Mouse (Mus musculus) intestine, postnatal 0 days (tissue): ENCODE data around the gene H2-Q7. TPM values are rescaled to one million over a fixed set of nuclear protein-coding genes. Genes with fewer than 3 reads are reported as not detected.
"Not testable (repeated sequence)": the region's sequence is repeated elsewhere in the genome, so short reads cannot be mapped to it uniquely, and the experiment has no call there.

Experiments used
- ATAC-seq: fragments of 200-750 bp; cut with Nextera tagmentation; 2 replicates; pipeline ENCODE4 v1.8.0; 2017; ENCODE audit warnings: mild to moderate bottlenecking, moderate TSS enrichment, moderate library complexity
- H3K27ac ChIP-seq: fragments of 300-500 bp; sonication (generic); 2 replicates; pipeline ENCODE4 v1.5.1; 2014; ENCODE audit warnings: mild to moderate bottlenecking, low read depth, low read length, moderate library complexity
- H3K27me3 ChIP-seq: fragments of 300-500 bp; sonication (generic); replicated peaks from 2 replicates; pipeline ENCODE4 v1.6.1; 2014; ENCODE audit warnings: low read length, mixed read lengths; ENCODE audit not compliant: control insufficient read depth, insufficient read depth
- H3K36me3 ChIP-seq: fragments of 300-500 bp; sonication (generic); 2 replicates; pipeline ENCODE4 v1.6.1; 2014; ENCODE audit warnings: mild to moderate bottlenecking, moderate library complexity; ENCODE audit not compliant: control insufficient read depth, insufficient read depth
- H3K4me1 ChIP-seq: fragments of 300-500 bp; sonication (generic); replicated peaks from 2 replicates; pipeline ENCODE4 v1.6.1; 2014; ENCODE audit warnings: antibody characterized with exemption, low read length, mixed read lengths; ENCODE audit not compliant: control insufficient read depth, insufficient read depth
- H3K4me2 ChIP-seq: fragments of 300-500 bp; sonication (generic); replicated peaks from 2 replicates; pipeline ENCODE4 v1.6.1; 2014; ENCODE audit warnings: low read depth, mild to moderate bottlenecking, moderate library complexity
- H3K4me3 ChIP-seq: fragments of 300-500 bp; sonication (generic); 2 replicates; pipeline ENCODE4 v1.5.1; 2014; ENCODE audit warnings: low read depth, low read length
- H3K9ac ChIP-seq: fragments of 300-500 bp; sonication (generic); 2 replicates; pipeline ENCODE4 v1.6.1; 2014; ENCODE audit warnings: mild to moderate bottlenecking, low read depth, low read length
- H3K9me3 ChIP-seq: fragments of 300-500 bp; sonication (generic); 2 replicates; pipeline ENCODE4 v1.6.1; 2016; ENCODE audit warnings: mixed run types; ENCODE audit not compliant: control insufficient read depth
- CTCF ChIP-seq: sonication (generic); IDR thresholded peaks from 2 replicates; pipeline ENCODE4 v1.5.1; 2016; ENCODE audit warnings: low read depth, mild to moderate bottlenecking, control low read depth, antibody characterized with exemption, moderate library complexity
- WGBS: fragments of 180-500 bp; shearing (Covaris S2); extraction: QIAGEN DNeasy Blood & Tissue Kit; methylation state at CpG from one replicate; pipeline ENCODE4 v1.1.7; 2014; 5-methylcytosine and 5-hydroxymethylcytosine counted together
- polyA plus RNA-seq: library from polyadenylated mRNA; unstranded; fragments of >200 nt; fragmentation: Nextera tagmentation; extraction: Ambion mirVana; gene quantifications from 2 replicates; pipeline ENCODE4 v1.2.1, GENCODE M21; 2015

H2-Q7 gene
- polyA plus RNA-seq, 1 experiment from 2014 or later = 3.6 TPM

GRCm38 (mm10) chr17:35418772-35419171, 20.2 kb upstream of the H2-Q7 start:
- Histone ChIP-seq H3K36me3 (no peaks in the 10 kb centered on the region), H3K9me3 (no peaks in the 10 kb centered on the region), H3K4me2 (no peak overlapping the region), H3K27ac (no peak overlapping the region), H3K9ac (no peak overlapping the region), H3K4me1 (no peaks in the 10 kb centered on the region), H3K27me3 (no peaks in the 10 kb centered on the region), H3K4me3 (no peak overlapping the region)
- no peak for ATAC-seq
- 53% methylated on average over 7 of the region's 7 CpGs for WGBS
- TF ChIP-seq CTCF = no peak

GRCm38 (mm10) chr17:35419564-35419963, 19.4 kb upstream of the H2-Q7 start:
- not testable (repeated sequence) for H3K27ac ChIP-seq, H3K27me3 ChIP-seq, H3K4me3 ChIP-seq, ATAC-seq, H3K9me3 ChIP-seq, H3K4me2 ChIP-seq, H3K9ac ChIP-seq, H3K36me3 ChIP-seq, H3K4me1 ChIP-seq
- 51% methylated on average over 4 of the region's 4 CpGs for WGBS

DNA sequence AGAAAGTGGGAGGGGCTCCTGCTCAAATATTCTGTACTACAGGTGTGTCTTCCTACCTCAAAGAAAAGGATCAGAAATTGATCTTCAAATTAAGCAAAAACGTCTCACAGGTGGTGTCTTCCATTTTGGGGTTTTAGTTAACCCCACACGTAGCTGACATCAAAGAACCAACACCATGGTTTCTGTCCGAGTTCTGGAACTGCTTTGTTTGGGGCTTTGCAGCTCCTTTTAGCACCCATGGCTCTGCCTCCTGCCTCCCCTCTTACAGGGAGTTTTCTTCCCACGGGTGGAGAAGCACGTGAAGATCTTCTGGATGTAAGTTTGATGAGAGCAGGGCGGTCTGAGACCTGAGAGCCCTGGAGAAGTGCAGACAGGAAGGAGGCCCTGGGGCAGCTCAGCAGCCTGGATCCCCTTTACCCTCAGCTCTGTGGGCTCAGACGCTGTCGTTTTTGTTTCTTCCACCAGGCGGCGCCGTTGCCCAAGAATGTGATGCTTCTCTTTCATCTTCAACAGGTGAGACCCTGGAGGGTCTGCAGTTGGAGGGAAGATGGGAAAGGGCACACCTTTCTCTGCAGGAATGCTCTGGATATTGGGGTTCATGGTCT, 18.6 kb upstream of the H2-Q7 start:
- H3K36me3 ChIP-seq, H3K4me1 ChIP-seq, H3K4me3 ChIP-seq, H3K4me2 ChIP-seq, H3K9me3 ChIP-seq, ATAC-seq, H3K9ac ChIP-seq, H3K27me3 ChIP-seq, H3K27ac ChIP-seq: not testable (repeated sequence)
- 17% methylated on average over 11 of the region's 11 CpGs for WGBS
- peak; percentile 80 for TF ChIP-seq CTCF

DNA sequence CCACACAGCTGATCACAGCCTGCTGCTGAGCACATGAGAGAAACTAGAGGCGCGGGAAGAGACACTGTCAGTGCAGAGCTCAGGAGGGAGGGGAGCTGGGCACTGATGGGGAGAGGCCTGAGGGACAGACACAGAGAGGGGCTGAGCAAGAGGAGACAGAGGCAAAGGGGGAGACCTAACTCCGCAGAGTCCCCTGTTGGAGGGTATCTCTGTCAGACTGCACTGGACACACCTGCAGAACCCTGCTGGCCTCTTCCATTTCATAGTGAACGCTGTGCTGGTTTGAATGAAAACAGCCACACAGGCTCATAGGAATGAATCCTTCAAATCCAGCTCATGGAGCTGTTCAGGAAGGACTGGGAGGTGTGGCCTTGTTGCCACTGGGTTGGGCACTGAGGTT, 17.6 kb upstream of the H2-Q7 start:
- not testable (repeated sequence) for ATAC-seq, H3K27ac ChIP-seq, H3K4me2 ChIP-seq, H3K9ac ChIP-seq, H3K4me3 ChIP-seq, H3K36me3 ChIP-seq, H3K27me3 ChIP-seq, H3K9me3 ChIP-seq, H3K4me1 ChIP-seq
- 90% methylated on average over 4 of the region's 4 CpGs for WGBS

DNA sequence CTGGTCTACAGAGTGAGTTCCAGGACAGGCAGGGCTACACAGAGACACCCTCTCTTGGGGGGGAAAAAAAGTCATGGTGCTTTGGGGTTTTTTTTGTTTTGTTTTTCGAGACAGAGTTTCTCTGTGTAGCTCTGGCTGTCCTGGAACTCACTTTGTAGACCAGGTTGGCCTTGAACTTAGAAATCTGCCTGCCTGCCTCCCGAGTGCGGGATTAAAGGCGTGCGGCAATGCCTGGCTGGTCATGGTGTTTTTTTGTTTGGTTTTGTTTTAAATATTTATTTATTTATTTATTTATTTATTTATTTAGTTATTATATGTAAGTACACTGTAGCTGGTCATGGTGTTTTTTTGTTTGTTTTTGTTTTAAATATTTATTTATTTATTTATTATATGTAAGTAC, 16.6 kb upstream of the H2-Q7 start:
- not testable (repeated sequence) for H3K4me3 ChIP-seq, H3K27ac ChIP-seq, H3K27me3 ChIP-seq, H3K9ac ChIP-seq, H3K4me2 ChIP-seq, H3K9me3 ChIP-seq, H3K4me1 ChIP-seq, ATAC-seq, H3K36me3 ChIP-seq
- 89% methylated on average over 5 of the region's 5 CpGs for WGBS

GRCm38 (mm10) chr17:35423131-35423810, 15.7 kb upstream of the H2-Q7 start:
- H3K9ac ChIP-seq, H3K9me3 ChIP-seq, ATAC-seq, H3K27ac ChIP-seq, H3K27me3 ChIP-seq, H3K4me3 ChIP-seq, H3K4me1 ChIP-seq, H3K4me2 ChIP-seq, H3K36me3 ChIP-seq: not testable (repeated sequence)
- WGBS = 63% methylated on average over 3 of the region's 3 CpGs

DNA sequence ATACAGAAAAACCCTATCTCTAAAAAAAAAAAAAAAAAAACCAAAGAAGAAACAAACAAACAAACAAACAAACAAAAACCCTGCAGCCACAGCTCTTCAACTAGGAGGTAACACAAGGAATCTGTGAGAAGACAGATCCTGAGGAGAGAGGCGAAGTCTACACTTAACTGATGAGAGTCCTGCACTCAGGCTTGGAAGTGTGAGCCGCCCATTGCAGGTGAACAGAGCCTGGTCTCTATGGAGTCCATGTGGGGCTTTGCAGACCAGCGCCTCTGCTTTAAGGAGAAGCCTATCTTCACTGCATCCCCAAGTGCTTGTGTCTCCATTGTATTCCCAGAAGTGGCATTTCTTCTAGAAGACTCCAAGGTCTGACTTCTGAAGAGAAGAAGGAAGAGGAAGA, 14.8 kb upstream of the H2-Q7 start:
- H3K9me3 ChIP-seq, H3K27ac ChIP-seq, H3K4me2 ChIP-seq, ATAC-seq, H3K4me3 ChIP-seq, H3K27me3 ChIP-seq, H3K4me1 ChIP-seq, H3K36me3 ChIP-seq, H3K9ac ChIP-seq: not testable (repeated sequence)
- 82% methylated on average over 3 of the region's 3 CpGs for WGBS
